In genomic region chr19:55507748-55508147, GRCm38 (mm10) we compare ENCODE assay signal across 12 mouse cellular contexts.
DNase-seq lines count a peak whose midpoint lies in the region; ATAC-seq and TF ChIP-seq lines count a peak whose summit lies in the region.
"Had no signal": no experiment of that assay in that cellular context is flagged by ENCODE, and none has a peak within 500 bp of the region (broad histone marks: within the 10 kb centered on the region; RNA-seq: fewer than 3 reads in every experiment).

No protein-coding gene starts in this region.

- no peak overlapping the region for H3K4me3 ChIP-seq in intestine, postnatal 0 days (ENCODE audit: low read depth, low read length)
- no peak overlapping the region for H3K4me3 ChIP-seq in limb, embryonic 10.5 days
- H3K4me3 ChIP-seq: embryonic facial prominence, embryonic 15.5 days had no signal

- TF ChIP-seq CTCF in intestine, postnatal 0 days (IDR thresholded peaks at IDR 0.05; ENCODE audit: low read depth), result no peak

- no peak overlapping the region for H3K27ac ChIP-seq in intestine, postnatal 0 days (ENCODE audit: low read depth, low read length)
- H3K27ac ChIP-seq in limb, embryonic 10.5 days, result peak overlapping the region; percentile 61
- H3K27ac ChIP-seq: embryonic facial prominence, embryonic 15.5 days had no signal

- H3K27me3 ChIP-seq in intestine, postnatal 0 days (replicated peaks; ENCODE audit: control insufficient read depth, insufficient read depth, low read length), result no peaks in the 10 kb centered on the region
- H3K27me3 ChIP-seq in limb, embryonic 10.5 days (ENCODE audit: low read depth, poor library complexity, severe bottlenecking), result no peaks in the 10 kb centered on the region
- H3K27me3 ChIP-seq: embryonic facial prominence, embryonic 15.5 days had no signal

- H3K36me3 ChIP-seq in intestine, postnatal 0 days (ENCODE audit: control insufficient read depth, insufficient read depth), result no peaks in the 10 kb centered on the region; the same call in 1 of the 2 replicates
- H3K36me3 ChIP-seq in limb, embryonic 10.5 days, result no peaks in the 10 kb centered on the region
- H3K36me3 ChIP-seq: embryonic facial prominence, embryonic 15.5 days had no signal

- peak; percentile 11 for DNase-seq in right cerebral cortex, postnatal 4 days
- no peak for DNase-seq in right cerebral cortex, postnatal 36 days (ENCODE audit: low spot score in 2 of 2)
- no peak for DNase-seq in limb, embryonic 10.5 days (ENCODE audit: low spot score)
- DNase-seq in ovary, adult 18-20 months (ENCODE audit: low spot score), result no peak
- DNase-seq in MN1 (ENCODE audit: low spot score), result no peak
- DNase-seq: cerebellum, adult 9-11 months; liver, postnatal 0 days; retina, postnatal 1 day had no signal

- no peaks in the 10 kb centered on the region for H3K9me3 ChIP-seq in intestine, postnatal 0 days (ENCODE audit: control insufficient read depth)
- H3K9me3 ChIP-seq in limb, embryonic 10.5 days (replicated peaks), result no peaks in the 10 kb centered on the region
- H3K9me3 ChIP-seq: embryonic facial prominence, embryonic 15.5 days had no signal

- no peak overlapping the region for H3K9ac ChIP-seq in intestine, postnatal 0 days (ENCODE audit: low read depth, low read length)
- H3K9ac ChIP-seq: embryonic facial prominence, embryonic 15.5 days; liver, postnatal 0 days had no signal

- no peaks in the 10 kb centered on the region for H3K4me1 ChIP-seq in intestine, postnatal 0 days (replicated peaks; ENCODE audit: control insufficient read depth, insufficient read depth, low read length)
- peaks cover 31% of the 10 kb centered on the region for H3K4me1 ChIP-seq in limb, embryonic 10.5 days

- WGBS in intestine, postnatal 0 days, result 39% methylated on average over 16 of the region's 16 CpGs
- 78% methylated on average over 16 of the region's 16 CpGs for WGBS in limb, embryonic 10.5 days

- 0 out of 2 replicates have a peak overlapping the region, but pooled peaks have one; percentile 21 for H3K4me2 ChIP-seq in intestine, postnatal 0 days (replicated peaks; ENCODE audit: low read depth)
- H3K4me2 ChIP-seq: embryonic facial prominence, embryonic 15.5 days had no signal

- no peak for ATAC-seq in intestine, postnatal 0 days
- ATAC-seq in activated CD4-positive, CD25-positive, alpha-beta regulatory T cell, adult 4 months, result no peak
- ATAC-seq: inflammation-experienced regulatory T-cells, adult 6 months; liver, postnatal 0 days had no signal
